ENCODE assay signal across 7 mouse cellular contexts in genomic region chr8:123981674-123982073, GRCm38 (mm10). TPM values are rescaled to one million over a fixed set of nuclear protein-coding genes. Genes with fewer than 3 reads are reported as not detected.
DNase-seq lines count a peak whose midpoint lies in the region; ATAC-seq and TF ChIP-seq lines count a peak whose summit lies in the region.

No protein-coding gene starts in this region.

- H3K4me3 ChIP-seq in lung, postnatal 0 days (ENCODE audit: low read depth, low read length): 0 out of 2 replicates have a peak overlapping the region, but pooled peaks have one; percentile 71
- H3K4me3 ChIP-seq in lung, adult 2 months (replicated peaks; ENCODE audit: extremely low read depth, low read depth, low read length): no peak overlapping the region
- peak overlapping the region; percentile 84 for H3K4me3 ChIP-seq in forebrain, embryonic 12.5 days (replicated peaks)
- peak overlapping the region; percentile 82 for H3K4me3 ChIP-seq in kidney, embryonic 16.5 days (ENCODE audit: low read length)
- H3K4me3 ChIP-seq in liver, postnatal 0 days (ENCODE audit: low read depth, low read length): peak overlapping the region; percentile 97
- no peak overlapping the region for H3K4me3 ChIP-seq in thymus, adult 2 months (ENCODE audit: control insufficient read depth, insufficient read depth, low read length)

- WGBS in lung, postnatal 0 days: 32% methylated on average over 4 of the region's 4 CpGs
- 45% methylated on average over 4 of the region's 4 CpGs for WGBS in lung, adult 2 months
- 47% methylated on average over 4 of the region's 4 CpGs for WGBS in forebrain, embryonic 12.5 days
- WGBS in kidney, embryonic 16.5 days: 20% methylated on average over 4 of the region's 4 CpGs
- 34% methylated on average over 4 of the region's 4 CpGs for WGBS in liver, postnatal 0 days (ENCODE audit: insufficient replicate concordance)
- 70% methylated on average over 4 of the region's 4 CpGs for WGBS in thymus, adult 2 months

- H3K27me3 ChIP-seq in lung, postnatal 0 days (replicated peaks; ENCODE audit: insufficient read depth, low read length): no peaks in the 10 kb centered on the region
- peaks cover 4% of the 10 kb centered on the region; the same call in 1 of the 2 replicates for H3K27me3 ChIP-seq in forebrain, embryonic 12.5 days
- H3K27me3 ChIP-seq in kidney, embryonic 16.5 days (ENCODE audit: insufficient read depth, low read length): no peaks in the 10 kb centered on the region
- no peaks in the 10 kb centered on the region for H3K27me3 ChIP-seq in liver, postnatal 0 days (ENCODE audit: insufficient read depth, low read length)
- no peaks in the 10 kb centered on the region; the same call in 1 of the 2 replicates for H3K27me3 ChIP-seq in thymus, adult 2 months (ENCODE audit: control insufficient read depth, insufficient read depth, low read length)

- no peaks in the 10 kb centered on the region for H3K4me1 ChIP-seq in lung, postnatal 0 days (ENCODE audit: insufficient read depth, low read depth, low read length)
- H3K4me1 ChIP-seq in lung, adult 2 months (ENCODE audit: control insufficient read depth, insufficient read depth, low read length): no peaks in the 10 kb centered on the region; the same call in none of the 2 replicates
- H3K4me1 ChIP-seq in forebrain, embryonic 12.5 days: peaks cover 17% of the 10 kb centered on the region; the same call in 1 of the 2 replicates
- peaks cover 20% of the 10 kb centered on the region for H3K4me1 ChIP-seq in kidney, embryonic 16.5 days (ENCODE audit: insufficient read depth, low read length)
- H3K4me1 ChIP-seq in liver, postnatal 0 days (ENCODE audit: insufficient read depth): peaks cover 43% of the 10 kb centered on the region
- H3K4me1 ChIP-seq in thymus, adult 2 months (replicated peaks; ENCODE audit: control insufficient read depth, insufficient read depth, low read length): peaks cover 22% of the 10 kb centered on the region

- no peak for ATAC-seq in lung, postnatal 0 days
- ATAC-seq in forebrain, embryonic 12.5 days (ENCODE audit: low FRiP score): no peak
- ATAC-seq in kidney, embryonic 16.5 days (ENCODE audit: low FRiP score, low TSS enrichment): no peak
- ATAC-seq in liver, postnatal 0 days: no peak

- no peak for TF ChIP-seq EP300 in lung, postnatal 0 days (IDR thresholded peaks at IDR 0.05)
- TF ChIP-seq EP300 in liver, postnatal 0 days (IDR thresholded peaks at IDR 0.05; ENCODE audit: low read depth): no peak

- no peaks in the 10 kb centered on the region for H3K36me3 ChIP-seq in lung, postnatal 0 days (ENCODE audit: insufficient read depth, low read length)
- no peaks in the 10 kb centered on the region for H3K36me3 ChIP-seq in forebrain, embryonic 12.5 days (replicated peaks)
- H3K36me3 ChIP-seq in kidney, embryonic 16.5 days (ENCODE audit: insufficient read depth, low read length): no peaks in the 10 kb centered on the region
- H3K36me3 ChIP-seq in liver, postnatal 0 days (replicated peaks; ENCODE audit: insufficient read depth, low read length): peaks cover 24% of the 10 kb centered on the region
- H3K36me3 ChIP-seq in thymus, adult 2 months (ENCODE audit: control insufficient read depth, insufficient read depth, low read length): no peaks in the 10 kb centered on the region

- no peaks in the 10 kb centered on the region for H3K9me3 ChIP-seq in lung, postnatal 0 days (ENCODE audit: low read length)
- H3K9me3 ChIP-seq in forebrain, embryonic 12.5 days: no peaks in the 10 kb centered on the region
- H3K9me3 ChIP-seq in kidney, embryonic 16.5 days (ENCODE audit: low read length): no peaks in the 10 kb centered on the region
- H3K9me3 ChIP-seq in liver, postnatal 0 days (ENCODE audit: low read length): no peaks in the 10 kb centered on the region

- no peak for DNase-seq in lung, postnatal 0 days (ENCODE audit: low spot score)
- DNase-seq in lung, adult 2 months: no peak
- no peak for DNase-seq in liver, postnatal 0 days
- no peak for DNase-seq in thymus, adult 2 months
- no peak for DNase-seq in thymus, postnatal 14 days

- H3K27ac ChIP-seq in lung, postnatal 0 days (ENCODE audit: low read length): no peak overlapping the region
- no peak overlapping the region for H3K27ac ChIP-seq in forebrain, embryonic 12.5 days
- H3K27ac ChIP-seq in kidney, embryonic 16.5 days (ENCODE audit: low read length): no peak overlapping the region
- peak overlapping the region; percentile 88 for H3K27ac ChIP-seq in liver, postnatal 0 days (ENCODE audit: low read depth)
- H3K27ac ChIP-seq in thymus, adult 2 months (ENCODE audit: control insufficient read depth, insufficient read depth, low read length): no peak overlapping the region

- no peak overlapping the region for H3K9ac ChIP-seq in lung, postnatal 0 days (replicated peaks; ENCODE audit: low read depth)
- H3K9ac ChIP-seq in forebrain, embryonic 12.5 days: 0 out of 2 replicates have a peak overlapping the region, but pooled peaks have one; percentile 1
- H3K9ac ChIP-seq in kidney, embryonic 16.5 days (replicated peaks; ENCODE audit: low read length): peak overlapping the region; percentile 80; the same call in 1 of the 2 replicates
- H3K9ac ChIP-seq in liver, postnatal 0 days (replicated peaks): peak overlapping the region; percentile 97

- TF ChIP-seq POLR2A in lung, adult 2 months (IDR thresholded peaks at IDR 0.05; ENCODE audit: borderline replicate concordance, extremely low read depth, low read depth, low read length): no peak
- TF ChIP-seq POLR2A in thymus, adult 2 months (IDR thresholded peaks at IDR 0.05; ENCODE audit: control insufficient read depth, extremely low read depth, insufficient read depth, low read length, poor library complexity): no peak

- peak overlapping the region; percentile 98; the same call in 1 of the 2 replicates for H3K4me2 ChIP-seq in lung, postnatal 0 days (replicated peaks; ENCODE audit: low read depth, low read length)
- H3K4me2 ChIP-seq in forebrain, embryonic 12.5 days: peak overlapping the region; percentile 93
- peak overlapping the region; percentile 96 for H3K4me2 ChIP-seq in kidney, embryonic 16.5 days (replicated peaks; ENCODE audit: low read depth, low read length)
- H3K4me2 ChIP-seq in liver, postnatal 0 days (ENCODE audit: low read depth, low read length): peak overlapping the region; percentile 75

- TF ChIP-seq CTCF in lung, postnatal 0 days (IDR thresholded peaks at IDR 0.05): no peak
- no peak for TF ChIP-seq CTCF in lung, adult 2 months (IDR thresholded peaks at IDR 0.05; ENCODE audit: insufficient read depth, low read length)
- TF ChIP-seq CTCF in liver, postnatal 0 days (IDR thresholded peaks at IDR 0.05; ENCODE audit: low read depth): no peak
- no peak for TF ChIP-seq CTCF in thymus, adult 2 months (IDR thresholded peaks at IDR 0.05; ENCODE audit: borderline replicate concordance, control insufficient read depth, extremely low read depth, insufficient read depth, low read length, poor library complexity)

RNA-seq across cellular contexts. Expression of gene Abcb10, which starts 1.2 kb away (rescaled TPM):
- polyA plus RNA-seq in lung, postnatal 0 days (2015; fragmentation: Nextera tagmentation; extraction: Ambion mirVana): 10.4 and 11.0 TPM in 2 replicates
- polyA plus RNA-seq in lung, adult 2 months (2012; rRNA removed): 10.9 and 12.6 TPM in 2 replicates
- polyA plus RNA-seq in forebrain, embryonic 12.5 days (2016; fragmentation: Nextera tagmentation; extraction: Ambion mirVana): 16.1 and 17.3 TPM in 2 replicates
- polyA plus RNA-seq in kidney, embryonic 16.5 days (2015; fragmentation: Nextera tagmentation; extraction: Ambion mirVana): 16.0 and 16.2 TPM in 2 replicates
- 46.2 and 53.3 TPM in 2 replicates for polyA plus RNA-seq in liver, postnatal 0 days (2015; fragmentation: Nextera tagmentation; extraction: Ambion mirVana)
- 5.4 and 5.5 TPM in 2 replicates for polyA plus RNA-seq in thymus, adult 2 months (2012; rRNA removed)

RNA-seq across cellular contexts. Expression of gene Nup133, which starts 32.6 kb away (rescaled TPM):
- 10.8 and 12.3 TPM in 2 replicates for polyA plus RNA-seq in lung, postnatal 0 days (2015; fragmentation: Nextera tagmentation; extraction: Ambion mirVana)
- polyA plus RNA-seq in lung, adult 2 months (2012; rRNA removed): 7.3 and 10.8 TPM in 2 replicates
- polyA plus RNA-seq in forebrain, embryonic 12.5 days (2016; fragmentation: Nextera tagmentation; extraction: Ambion mirVana): 50.3 and 56.2 TPM in 2 replicates
- polyA plus RNA-seq in kidney, embryonic 16.5 days (2015; fragmentation: Nextera tagmentation; extraction: Ambion mirVana): 34.5 and 42.4 TPM in 2 replicates
- 7.2 and 9.1 TPM in 2 replicates for polyA plus RNA-seq in liver, postnatal 0 days (2015; fragmentation: Nextera tagmentation; extraction: Ambion mirVana)
- 15.9 and 19.8 TPM in 2 replicates for polyA plus RNA-seq in thymus, adult 2 months (2012; rRNA removed)

RNA-seq across cellular contexts. Expression of gene Taf5l, which starts 39.5 kb away (rescaled TPM):
- 17.8 and 18.6 TPM in 2 replicates for polyA plus RNA-seq in lung, postnatal 0 days (2015; fragmentation: Nextera tagmentation; extraction: Ambion mirVana)
- polyA plus RNA-seq in lung, adult 2 months (2012; rRNA removed): 22.7 and 26.0 TPM in 2 replicates
- polyA plus RNA-seq in forebrain, embryonic 12.5 days (2016; fragmentation: Nextera tagmentation; extraction: Ambion mirVana): 38.7 and 39.8 TPM in 2 replicates
- 38.4 and 41.1 TPM in 2 replicates for polyA plus RNA-seq in kidney, embryonic 16.5 days (2015; fragmentation: Nextera tagmentation; extraction: Ambion mirVana)
- polyA plus RNA-seq in liver, postnatal 0 days (2015; fragmentation: Nextera tagmentation; extraction: Ambion mirVana): 15.0 and 15.1 TPM in 2 replicates
- polyA plus RNA-seq in thymus, adult 2 months (2012; rRNA removed): 96.5 and 106 TPM in 2 replicates

RNA-seq across cellular contexts. Expression of gene Urb2, which starts 39.6 kb away (rescaled TPM):
- polyA plus RNA-seq in lung, postnatal 0 days (2015; fragmentation: Nextera tagmentation; extraction: Ambion mirVana): 0.88 and 1.1 TPM in 2 replicates
- polyA plus RNA-seq in lung, adult 2 months (2012; rRNA removed): 3.1 and 4.3 TPM in 2 replicates
- polyA plus RNA-seq in forebrain, embryonic 12.5 days (2016; fragmentation: Nextera tagmentation; extraction: Ambion mirVana): 6.5 and 7.7 TPM in 2 replicates
- polyA plus RNA-seq in kidney, embryonic 16.5 days (2015; fragmentation: Nextera tagmentation; extraction: Ambion mirVana): 4.7 and 6.3 TPM in 2 replicates
- polyA plus RNA-seq in liver, postnatal 0 days (2015; fragmentation: Nextera tagmentation; extraction: Ambion mirVana): 1.2 TPM in 2 replicates
- 16.2 and 20.0 TPM in 2 replicates for polyA plus RNA-seq in thymus, adult 2 months (2012; rRNA removed)

Comparison
In these comparisons a context has a peak if more than half of its experiments do, and no peak if none do; other contexts are left out.
1. H3K4me3 ChIP-seq: peak in lung, postnatal 0 days (single experiment), forebrain, embryonic 12.5 days (single experiment), kidney, embryonic 16.5 days (single experiment) and liver, postnatal 0 days (single experiment); none in lung, adult 2 months (single experiment) and thymus, adult 2 months (single experiment).
2. Peak in every context shown above with its lines, with median percentiles within 50 percentile points of each other: H3K4me2 ChIP-seq.